Mouse (Mus musculus) kidney, postnatal 14 days (tissue): ENCODE measurements around the gene 4921504E06Rik.

Experiments used
- DNase-seq: peaks from one replicate; pipeline ENCODE4 v3.0.0; 2022; ENCODE audit warnings: mixed read lengths

The 4921504E06Rik gene

DNA sequence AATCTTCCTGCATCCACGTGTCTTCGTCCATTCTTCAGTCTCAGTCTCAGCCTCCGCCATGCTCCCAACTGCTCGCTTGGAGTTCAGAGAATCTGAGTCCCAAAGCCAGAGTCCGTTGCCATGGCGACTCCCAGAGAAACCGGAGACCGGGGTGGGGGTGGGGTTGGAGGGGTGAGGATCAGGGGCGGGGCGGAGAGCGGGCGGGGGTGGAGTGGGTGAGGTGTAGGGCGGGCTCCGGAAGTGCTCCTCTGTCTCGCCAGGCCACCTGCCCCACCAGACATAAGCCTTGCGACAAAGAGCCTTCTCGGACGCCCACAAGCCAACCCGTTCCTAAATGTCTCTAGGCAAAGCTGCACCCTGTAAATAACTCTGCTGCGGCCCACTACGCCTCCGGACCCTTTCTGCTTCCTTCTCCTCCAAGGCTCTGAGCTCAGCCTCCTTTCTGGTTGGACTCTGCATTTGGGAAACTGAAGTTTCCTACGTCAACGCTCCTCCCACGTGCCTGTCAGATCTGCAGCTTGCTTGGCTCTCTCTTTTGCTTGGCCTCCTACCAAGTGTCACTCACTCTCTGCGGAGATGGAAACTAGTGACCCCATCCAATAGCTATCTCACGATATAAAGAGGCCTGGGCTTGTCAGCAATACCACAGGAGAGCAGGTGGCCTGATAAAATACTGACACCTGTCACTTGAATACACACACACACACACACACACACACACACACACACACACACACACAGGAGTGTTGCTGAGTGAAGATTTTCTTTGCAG lies at the start of gene 4921504E06Rik:
TSS of gene 4921504E06Rik (minus strand) at position 94 of the 772 bp plus-strand sequence.
- peak; percentile 90 for DNase-seq

GRCm38 (mm10) chr2:19601386-19601925 lies 47.7 kb upstream of the 4921504E06Rik start:
- no peak for DNase-seq

DNA sequence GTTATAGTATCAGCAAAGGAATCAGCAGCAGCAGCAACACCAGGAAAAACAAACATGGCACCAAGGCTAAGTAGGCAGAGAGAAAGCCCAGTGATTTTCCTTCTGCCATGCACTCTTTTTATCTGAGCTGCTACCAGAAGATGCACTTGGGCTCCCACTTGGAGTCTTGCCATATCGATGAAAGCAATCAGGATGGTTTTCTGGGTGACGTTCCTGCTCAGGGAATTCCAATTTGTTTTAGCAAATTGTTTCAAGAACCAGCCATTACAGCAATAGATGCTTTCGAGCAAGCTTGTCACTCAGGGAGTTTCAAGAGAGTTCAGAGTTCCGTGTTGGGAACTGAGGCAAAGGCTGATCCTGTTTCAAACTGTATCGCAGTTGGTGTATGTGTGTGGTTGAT lies 47.1 kb upstream of the 4921504E06Rik start:
- no peak for DNase-seq

DNA sequence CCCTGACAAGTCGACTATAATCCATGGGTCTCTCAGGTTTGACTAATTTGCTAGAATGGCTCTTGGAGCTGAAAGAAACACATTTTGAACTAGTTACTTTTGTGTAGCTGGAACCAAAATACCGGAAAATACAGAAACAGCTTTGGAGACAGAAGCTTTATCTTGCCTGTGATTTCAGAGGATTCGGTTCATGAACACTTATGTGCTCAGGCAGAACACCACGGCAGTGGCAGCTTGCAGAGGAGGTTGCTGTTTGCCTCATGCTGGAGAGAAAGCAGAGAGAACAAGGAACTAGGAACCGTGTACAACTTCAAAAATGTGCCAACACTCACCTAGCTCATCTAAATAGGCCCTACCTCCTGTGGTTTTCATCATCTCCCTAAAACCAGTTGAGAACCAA lies 46.1 kb upstream of the 4921504E06Rik start:
- DNase-seq, result no peak

- peak; percentile 16 for DNase-seq
Observed at GRCm38 (mm10) chr2:19596988-19597387, 43.3 kb upstream of the 4921504E06Rik start.

GRCm38 (mm10) chr2:19596426-19596825 lies 42.7 kb upstream of the 4921504E06Rik start:
- no peak for DNase-seq

DNA sequence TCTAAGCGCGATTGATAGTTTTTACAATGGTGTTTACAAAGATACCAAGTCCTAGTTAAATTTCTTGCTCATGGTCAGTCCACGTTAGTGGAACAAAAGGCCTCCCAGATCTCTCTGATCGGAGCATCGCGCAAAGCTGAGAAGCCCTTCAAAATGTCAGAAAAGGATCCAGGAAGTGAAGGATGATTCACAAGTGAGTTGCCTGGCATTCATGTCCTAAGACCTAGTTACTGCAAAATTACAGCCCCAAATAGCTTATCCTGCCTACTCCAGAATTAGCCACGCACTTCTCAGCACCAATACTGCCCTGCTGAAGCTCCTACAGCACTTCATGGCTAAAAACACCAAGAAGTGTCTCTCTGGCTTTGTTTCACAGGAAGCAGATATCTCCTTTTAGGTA lies 41.1 kb upstream of the 4921504E06Rik start:
- DNase-seq, result no peak

DNA sequence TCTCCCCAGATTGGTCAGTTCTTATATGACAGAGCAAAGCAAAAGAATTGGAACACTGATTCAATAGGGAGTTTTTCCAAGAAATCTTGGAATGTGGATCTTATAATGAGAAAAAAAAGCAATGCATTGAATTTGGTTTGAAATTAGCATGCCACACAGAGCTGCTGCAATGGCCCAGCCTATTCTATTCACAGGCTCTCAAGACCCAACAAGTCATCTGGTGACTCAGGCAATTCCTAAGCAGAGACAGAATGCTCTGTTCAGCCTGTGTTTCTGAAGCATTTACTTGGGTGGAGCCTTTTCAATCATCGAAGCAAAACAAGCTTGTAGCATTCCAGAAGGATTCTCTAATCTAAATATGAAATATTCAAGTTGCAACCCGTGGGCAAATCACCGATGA lies 26.1 kb upstream of the 4921504E06Rik start:
- no peak for DNase-seq

GRCm38 (mm10) chr2:19579180-19579579 lies 25.5 kb upstream of the 4921504E06Rik start:
- DNase-seq, result no peak

- DNase-seq, result no peak
Observed at GRCm38 (mm10) chr2:19562114-19562829, 8.6 kb upstream of the 4921504E06Rik start.

DNA sequence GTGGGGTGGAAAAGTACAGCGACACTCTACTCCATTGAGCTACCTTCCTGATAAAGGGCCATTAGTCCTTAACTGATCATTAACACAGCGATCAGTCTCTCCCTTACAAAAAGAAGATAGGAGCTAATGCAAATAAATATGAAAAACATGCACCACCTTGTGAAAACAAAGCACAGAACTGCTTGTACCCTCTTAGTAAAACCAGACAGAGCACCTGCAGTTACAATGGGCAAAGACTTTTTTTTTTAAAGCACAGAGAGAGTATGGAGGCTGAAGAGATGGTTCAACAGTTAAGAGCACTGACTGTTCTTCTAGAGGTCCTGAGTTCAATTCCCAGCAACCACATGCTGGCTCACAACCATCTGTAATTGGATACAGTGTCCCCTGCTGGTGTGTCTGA lies 6.9 kb upstream of the 4921504E06Rik start:
- no peak for DNase-seq

GRCm38 (mm10) chr2:19560071-19560470 lies 6.4 kb upstream of the 4921504E06Rik start:
- DNase-seq, result peak; percentile 55

DNA sequence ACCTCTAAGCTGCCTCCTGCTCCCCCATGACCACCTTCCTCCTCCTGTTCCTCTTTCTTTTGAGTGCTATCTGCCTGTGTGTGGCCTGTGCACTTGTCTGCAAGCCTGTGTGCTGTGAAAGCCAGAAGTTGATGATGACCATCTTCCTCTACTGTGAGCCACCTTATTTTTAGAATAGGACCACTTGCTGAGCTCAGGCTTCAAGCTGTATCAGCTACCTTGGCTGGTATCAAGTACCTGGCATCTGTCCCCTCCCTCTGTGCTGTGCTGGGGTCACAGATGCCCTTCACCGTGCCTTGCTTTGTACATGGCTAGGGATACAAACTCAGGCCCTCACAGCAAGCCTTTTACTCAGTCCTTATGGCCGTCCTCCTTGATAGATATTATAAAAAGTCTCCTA lies 2.3 kb downstream of the 4921504E06Rik start:
- DNase-seq, result no peak

DNA sequence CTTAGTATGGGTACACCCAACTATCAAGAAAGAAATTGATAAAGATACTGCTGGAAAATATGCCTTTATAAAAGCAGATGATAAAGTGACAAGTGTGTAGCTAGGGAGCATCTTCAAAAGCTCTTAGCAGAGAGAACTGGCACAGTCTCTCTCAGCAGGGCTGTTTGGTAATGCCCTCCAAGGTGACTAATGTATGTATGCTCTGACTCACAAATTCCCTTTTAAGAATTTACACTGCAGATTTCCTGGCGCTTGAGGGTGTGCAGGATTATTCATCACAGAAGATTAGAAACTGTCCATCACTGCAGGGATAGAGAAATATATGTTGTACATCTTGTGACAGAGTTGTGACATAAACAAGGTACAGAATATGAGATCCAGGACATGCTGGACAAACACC lies 12.8 kb downstream of the 4921504E06Rik start:
- DNase-seq, result no peak

DNA sequence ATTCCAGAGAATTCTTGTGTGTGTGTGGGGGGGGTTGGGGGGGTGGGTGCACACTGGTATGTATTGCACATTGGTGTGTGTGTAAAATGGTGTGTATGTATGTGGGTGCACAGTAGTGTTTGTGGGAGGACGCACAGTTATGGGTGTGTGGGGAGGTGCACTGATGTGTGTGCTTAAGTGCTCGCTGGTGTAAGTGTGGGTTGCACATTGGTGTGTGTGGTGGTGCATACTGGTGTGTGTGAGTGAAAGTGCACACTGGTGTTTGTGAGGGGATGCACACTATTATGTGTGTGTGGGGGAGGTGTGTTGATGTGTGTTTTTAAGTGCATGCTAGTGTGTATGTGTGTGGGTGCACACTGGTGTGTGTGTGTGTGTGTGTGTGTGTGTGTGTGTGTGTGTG lies 24.3 kb downstream of the 4921504E06Rik start:
- DNase-seq, result no peak

DNA sequence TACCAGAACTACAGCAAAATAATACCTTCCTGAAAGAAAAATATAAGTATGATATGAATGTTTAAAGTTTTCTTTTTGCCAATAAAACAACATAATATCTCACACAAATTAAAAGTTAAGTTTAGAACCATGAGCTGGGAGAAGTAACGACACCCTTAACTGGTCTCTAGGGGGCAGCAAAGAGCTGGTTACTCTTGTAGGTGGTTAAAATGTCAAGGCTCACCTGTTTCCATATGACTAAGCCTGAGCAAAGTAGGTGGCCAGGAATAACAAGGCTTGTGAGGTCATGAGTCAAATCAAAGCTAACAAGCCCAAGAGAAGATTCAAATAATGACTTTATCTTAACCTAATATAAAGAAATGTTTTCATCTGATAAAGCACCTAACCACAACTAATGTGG lies 24.9 kb downstream of the 4921504E06Rik start:
- peak; percentile 73 for DNase-seq

DNA sequence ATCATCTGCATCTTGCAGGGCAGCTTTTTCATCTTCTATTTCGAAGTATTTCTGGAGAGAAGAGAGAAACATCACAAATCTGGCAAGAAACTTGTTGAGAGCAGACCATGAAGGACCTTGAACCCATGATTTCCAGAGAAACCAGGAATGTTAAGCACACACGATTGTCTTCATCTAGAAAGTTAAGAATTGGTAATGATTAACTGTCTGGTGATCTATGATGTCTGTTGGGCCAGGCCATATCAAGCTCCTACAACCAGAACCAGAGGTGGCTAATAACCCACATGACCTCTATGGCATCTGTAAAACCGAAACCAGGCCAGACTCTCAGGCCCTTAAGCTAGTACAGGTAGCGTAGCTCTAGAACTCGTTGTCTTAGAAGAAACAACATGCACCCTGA lies 29.6 kb downstream of the 4921504E06Rik start:
- DNase-seq, result peak; percentile 11

DNA sequence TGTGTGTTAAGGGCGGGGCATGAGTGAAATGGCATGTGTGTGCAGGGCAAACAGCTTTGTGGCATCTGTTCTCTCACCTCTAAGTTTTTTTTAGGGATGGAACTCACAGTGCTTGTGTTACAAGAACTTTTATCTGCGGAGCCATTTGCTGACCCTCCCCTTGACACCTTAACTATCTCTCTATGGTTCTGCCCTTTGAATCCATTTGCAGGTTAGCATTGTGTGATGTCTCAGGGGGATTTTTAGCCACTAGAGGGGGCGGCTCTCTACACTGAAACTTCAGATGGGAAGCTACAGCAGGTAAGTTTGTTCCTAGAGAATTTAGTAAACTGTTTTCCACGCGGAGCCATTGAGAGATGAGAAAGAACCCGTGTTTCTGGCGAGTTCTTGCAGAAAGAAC lies 32.1 kb downstream of the 4921504E06Rik start:
- DNase-seq, result peak; percentile 39

GRCm38 (mm10) chr2:19520617-19521016 lies 33.1 kb downstream of the 4921504E06Rik start:
- DNase-seq, result no peak

DNA sequence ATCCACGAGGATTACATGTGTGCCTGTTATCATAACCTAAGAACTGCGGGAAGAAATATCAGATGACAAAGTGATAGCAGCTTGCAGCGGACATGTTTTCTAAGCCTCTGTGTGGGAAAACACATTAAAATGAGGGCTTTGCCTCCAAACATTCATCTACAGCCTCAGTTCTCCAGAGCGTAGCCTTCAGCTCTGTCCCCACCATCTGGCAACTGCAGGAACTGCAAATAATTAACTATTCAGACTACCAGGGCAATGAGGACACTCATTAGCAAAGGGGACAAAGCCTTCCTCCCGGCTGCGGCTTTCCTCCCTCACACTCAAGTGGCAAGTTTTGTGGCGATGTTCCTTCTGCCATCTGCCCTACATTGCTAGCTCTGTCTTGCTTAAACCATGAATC lies 33.9 kb downstream of the 4921504E06Rik start:
- peak; percentile 79 for DNase-seq

DNA sequence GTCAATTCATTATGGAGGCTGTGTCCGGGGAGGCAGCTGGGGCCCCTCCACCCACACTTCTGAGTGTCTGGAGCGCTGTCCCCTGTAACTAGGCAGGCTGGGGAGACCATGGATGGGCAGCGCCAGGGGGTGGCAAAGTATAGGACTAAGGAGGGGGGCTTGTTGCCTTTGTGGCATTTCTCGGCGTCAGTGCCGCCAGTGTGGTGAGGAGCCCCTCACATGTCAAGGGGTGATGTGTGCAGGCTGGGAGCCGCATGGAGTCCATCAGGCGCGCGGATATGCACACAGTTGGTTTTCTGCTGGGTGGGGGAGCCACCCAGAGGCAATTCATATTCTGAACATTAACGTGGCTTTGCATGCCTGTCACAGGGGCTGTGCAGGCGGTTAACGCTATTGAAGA lies 35.8 kb downstream of the 4921504E06Rik start:
- DNase-seq, result no peak

GRCm38 (mm10) chr2:19512381-19512780 lies 41.3 kb downstream of the 4921504E06Rik start:
- peak; percentile 23 for DNase-seq

DNA sequence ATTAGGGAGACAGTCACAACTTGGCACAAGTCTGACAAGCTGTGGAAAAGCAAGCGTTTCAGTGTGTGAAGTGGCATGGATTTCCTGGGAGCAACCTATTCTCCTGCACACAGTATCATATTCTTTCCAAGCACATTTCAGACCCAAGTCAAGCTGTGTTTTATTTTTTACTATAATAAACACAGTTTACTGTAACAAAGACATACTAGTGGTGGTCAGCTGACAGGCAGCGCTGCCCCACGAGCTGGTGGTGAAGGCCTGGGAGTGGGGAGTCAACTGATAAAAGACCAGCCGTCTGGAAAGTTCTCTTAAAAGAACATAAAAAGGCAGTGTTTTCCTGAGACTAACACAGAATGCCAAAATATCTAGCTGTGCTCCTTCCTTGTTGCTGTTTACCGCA lies 42.7 kb downstream of the 4921504E06Rik start:
- DNase-seq, result no peak

DNA sequence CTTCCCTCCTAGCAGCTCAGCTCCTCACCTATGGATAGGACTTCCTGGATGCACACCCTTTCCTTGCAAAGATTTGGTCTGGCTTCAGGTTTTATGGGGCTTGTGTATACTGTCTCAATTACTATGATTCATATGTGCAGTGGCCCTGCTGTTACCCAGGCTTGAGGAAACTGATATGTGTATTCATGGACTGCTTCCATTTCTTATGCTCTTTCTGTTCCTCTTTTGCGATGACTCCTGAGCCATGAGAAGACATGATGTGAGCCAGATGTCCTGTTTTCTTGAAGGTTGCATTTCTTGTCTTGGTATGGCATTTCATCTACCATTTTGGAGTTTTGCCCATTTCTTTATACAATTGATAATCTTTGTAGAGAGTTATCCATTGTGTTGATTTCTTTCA lies 48.0 kb downstream of the 4921504E06Rik start:
- DNase-seq, result no peak
